Mouse (Mus musculus): Measurements from ENCODE around the gene Slamf6. TPM values are rescaled to one million over a fixed set of nuclear protein-coding genes. Genes with fewer than 3 reads are reported as not detected.
"Not testable (repeated sequence)": the region's sequence is repeated elsewhere in the genome, so short reads cannot be mapped to it uniquely, and the experiment has no call there.

Gene Slamf6
- total RNA-seq, 2 experiments from 2014 or later: not detected

DNA sequence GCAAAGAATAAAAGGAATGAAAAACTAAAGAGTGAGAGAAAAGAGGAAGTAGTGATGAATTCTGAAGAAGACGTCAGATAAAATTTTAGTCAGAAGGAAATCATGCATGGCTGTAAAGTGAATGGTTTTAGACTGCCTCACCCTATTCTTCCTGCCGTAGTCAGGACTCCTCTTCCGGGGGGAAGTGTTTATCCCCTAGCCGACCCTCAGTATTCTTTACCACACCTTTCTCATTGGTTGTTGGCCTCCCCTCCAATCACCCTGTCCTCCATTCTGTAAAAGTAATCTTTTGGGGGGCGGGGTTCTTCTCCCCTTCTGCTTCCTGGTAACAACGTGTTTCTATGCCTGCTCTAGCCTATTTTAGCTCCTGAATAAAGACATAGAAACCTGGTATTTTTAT is 37.8 kb downstream of the Slamf6 start:
- DNase-seq (ENCODE audit: low spot score in 2 of 2): no peak

DNA sequence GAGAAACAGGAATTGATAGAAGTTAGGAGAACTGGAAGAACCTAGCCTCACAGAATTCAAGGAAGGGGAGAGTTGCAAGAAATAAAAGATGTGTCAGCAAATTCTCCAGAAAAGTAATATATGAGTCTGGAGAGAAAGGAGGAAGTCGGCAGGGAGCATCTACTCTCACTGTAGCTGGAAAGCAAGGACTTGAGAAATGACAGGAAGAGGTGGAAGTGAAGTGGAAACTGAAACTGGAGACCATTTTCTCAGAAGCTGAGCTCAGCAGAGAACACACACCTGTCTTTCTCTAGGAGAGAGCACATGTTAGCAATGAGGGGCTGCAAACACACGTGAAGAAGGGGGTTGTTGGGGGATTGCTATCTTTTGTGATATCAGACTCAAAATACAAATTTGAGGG is 40.1 kb downstream of the Slamf6 start:
- no peak for DNase-seq (ENCODE audit: low spot score in 2 of 2)

DNA sequence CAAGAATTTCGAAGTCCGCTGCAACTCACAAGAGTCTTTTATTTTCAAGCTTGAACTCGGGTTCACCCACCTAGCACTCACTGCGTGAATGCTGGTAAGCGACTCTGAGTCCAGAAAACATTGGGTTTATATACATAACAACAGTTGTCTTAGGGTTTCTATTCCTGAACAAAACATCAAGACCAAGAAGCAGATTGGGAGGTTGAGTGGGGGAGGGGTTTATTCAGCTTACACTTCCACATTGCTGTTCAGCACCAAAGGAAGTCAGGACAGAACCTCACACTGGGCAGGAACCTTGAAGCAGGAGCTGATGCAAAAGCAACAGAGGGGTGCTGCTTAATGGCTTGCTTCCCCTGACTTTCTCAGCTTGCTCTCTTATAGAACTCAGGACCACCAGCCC is 43.4 kb downstream of the Slamf6 start:
- DNase-seq (ENCODE audit: low spot score in 2 of 2): no peak

DNA sequence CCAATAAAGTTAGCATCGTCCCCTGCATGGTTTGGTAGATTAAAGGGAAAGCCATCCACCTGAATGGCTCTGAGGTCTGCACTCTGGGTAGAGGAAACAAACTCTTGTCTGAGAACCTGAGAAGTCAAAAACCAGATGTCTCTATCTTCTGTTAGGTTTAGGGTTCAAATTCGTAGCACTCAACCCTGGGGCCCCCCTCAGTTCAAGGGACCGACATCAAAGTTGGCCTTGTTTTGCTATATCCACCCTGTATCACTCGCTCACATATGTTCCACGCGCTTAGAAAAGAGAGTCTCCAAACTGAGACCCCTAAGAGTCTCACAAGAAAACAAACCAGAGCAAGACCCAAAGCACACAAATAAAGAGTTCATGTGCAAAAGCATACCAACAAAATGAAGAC is 44.4 kb downstream of the Slamf6 start:
- DNase-seq (ENCODE audit: low spot score in 2 of 2): no peak

DNA sequence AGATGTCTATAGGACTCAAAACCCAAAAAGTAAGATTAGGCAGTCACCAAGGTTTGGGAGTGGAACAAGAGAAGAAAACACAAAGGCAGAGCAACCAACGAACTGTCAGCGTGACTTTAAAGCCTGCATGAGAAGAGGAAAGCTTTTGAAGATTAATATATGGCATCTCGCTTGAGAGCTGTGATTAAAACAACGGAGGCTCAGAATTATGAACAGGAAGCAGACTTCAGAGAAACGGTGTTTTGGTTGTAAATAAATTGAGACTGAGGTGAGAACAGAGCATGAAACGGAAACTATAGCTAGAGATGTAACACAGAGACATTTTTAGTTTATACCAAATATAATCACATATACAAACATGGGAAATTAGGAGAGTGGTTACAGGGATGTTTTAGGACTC is 46.3 kb downstream of the Slamf6 start:
- DNase-seq (ENCODE audit: low spot score in 2 of 2): no peak

DNA sequence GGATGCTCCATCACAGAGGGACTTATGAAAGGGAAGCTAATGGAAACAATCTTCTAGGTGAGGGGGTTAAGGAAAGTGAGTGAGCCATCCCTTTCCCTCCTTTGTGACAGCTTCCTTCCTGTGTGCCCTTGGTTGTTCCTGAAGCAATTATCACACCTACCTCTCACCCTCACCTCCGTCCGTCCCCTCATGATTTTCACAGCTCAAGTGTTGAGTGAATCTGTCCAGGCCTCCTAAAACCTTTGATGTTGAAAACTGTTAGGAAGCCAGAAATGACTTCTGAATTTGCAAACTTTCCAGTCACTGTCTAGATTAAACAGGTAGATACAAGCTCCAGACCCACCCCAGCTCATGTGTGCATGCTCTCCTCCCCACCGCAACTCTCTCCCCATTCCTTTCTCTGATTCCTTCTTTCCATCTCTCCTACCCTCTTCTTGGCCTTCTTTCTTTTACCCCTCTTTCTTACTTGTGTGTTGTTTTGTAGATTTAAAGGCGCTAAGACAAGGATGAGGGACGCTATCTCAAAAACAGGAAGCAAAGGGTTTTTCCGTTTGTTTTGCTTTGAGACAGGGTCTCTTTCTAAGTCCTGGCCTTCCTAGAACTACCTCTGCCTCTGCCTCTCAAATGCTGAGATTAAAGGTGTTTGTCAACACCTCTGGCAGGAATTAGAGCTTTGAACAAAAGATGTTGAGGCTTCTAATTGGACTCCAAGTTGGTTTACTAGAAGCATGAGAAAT is 48.9 kb downstream of the Slamf6 start:
- no peak for DNase-seq (ENCODE audit: low spot score in 2 of 2)

DNA sequence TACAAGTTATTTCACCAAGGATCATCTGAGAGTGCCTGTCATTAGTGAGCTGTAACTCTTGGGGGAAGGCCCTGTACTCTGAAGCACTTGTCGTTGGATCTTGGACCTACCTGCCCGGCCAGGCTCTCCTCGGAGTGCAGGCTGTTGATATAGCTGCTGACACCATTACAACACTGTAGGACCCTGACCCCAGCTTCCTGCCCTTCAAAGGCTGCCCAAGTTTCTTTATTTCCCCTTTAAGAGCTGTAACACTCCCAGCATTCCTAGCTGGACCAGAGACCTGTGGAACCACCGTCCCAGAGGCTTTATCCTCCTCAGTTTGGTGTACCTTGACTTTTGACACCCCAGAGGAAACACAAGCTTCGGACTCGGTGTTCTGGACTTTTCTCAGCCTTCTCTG is 51.9 kb downstream of the Slamf6 start:
- no peak for DNase-seq (ENCODE audit: low spot score in 2 of 2)

DNA sequence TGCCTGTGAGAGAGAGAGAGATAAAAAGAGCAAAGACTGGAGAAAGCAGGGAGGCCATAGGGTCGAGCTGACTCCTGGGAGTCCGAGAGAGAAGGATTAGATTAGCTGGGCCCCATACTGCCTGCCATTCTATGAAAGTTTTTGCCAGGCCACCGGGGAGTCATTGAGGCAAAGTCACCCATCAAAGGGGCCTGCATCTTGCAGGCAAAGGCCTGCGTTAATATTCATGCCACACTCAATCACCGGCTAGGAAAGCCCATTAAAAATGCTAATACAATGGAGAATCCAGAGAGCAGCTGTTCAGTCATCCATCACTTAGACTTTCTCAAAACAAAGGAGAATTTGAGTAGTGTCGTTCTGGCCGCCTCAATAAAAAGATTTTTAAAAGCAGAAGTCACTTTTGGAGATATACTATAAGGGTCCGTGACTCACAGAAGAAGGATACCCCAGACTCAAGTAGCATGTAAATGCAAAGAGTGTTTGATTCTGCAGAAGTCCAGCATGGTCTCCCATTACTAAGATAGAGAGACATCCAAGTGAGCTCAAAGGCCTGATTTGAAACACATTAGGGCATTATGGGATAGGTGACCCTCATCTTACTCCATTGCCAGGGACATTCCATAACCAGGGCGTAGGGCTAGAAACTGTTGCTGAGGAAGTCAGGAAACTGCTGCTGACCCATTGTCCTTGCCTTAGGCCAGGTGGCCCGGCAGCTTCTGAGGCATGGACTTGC is 53.7 kb downstream of the Slamf6 start:
- DNase-seq (ENCODE audit: low spot score in 2 of 2): no peak

DNA sequence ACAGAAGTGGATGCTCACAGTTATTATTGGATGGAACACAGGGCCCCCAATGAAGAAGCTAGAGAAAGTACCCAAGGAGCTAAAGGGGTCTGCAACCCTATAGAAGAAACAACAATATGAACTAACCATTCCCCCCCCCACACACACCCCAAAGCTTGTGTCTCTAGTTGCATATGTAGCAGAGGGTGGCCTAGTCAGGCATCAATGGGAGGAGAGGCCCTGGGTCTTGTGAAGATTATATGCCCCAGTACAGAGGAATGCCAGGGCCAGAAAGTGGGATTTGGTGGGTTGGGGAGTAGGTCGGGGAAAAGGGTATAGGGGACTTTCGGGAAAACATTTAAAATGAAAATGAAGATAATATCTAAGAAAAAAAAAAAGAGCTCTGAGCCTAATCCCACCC is 57.0 kb downstream of the Slamf6 start:
- not testable (repeated sequence) for DNase-seq (ENCODE audit: low spot score in 2 of 2)

DNA sequence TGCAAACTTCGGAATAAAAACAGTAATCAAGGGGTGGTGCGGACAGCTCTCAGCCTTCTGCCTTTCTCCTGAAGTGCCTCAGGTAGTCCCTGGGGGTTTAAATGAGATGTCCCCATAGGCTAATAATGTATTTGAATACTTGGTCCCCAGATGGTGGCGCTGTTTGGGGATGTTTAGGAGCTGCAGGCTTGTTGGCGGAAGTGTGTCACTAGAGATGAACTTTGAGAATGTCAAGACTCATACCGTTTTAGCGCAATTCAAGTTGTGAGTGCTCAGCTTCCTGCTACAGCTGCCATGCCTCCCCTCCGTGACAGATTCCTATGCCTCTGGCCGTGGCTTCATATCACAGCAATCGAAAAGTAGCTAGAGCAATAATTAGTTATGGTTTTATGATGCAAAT is 58.1 kb downstream of the Slamf6 start:
- DNase-seq (ENCODE audit: low spot score in 2 of 2): no peak

DNA sequence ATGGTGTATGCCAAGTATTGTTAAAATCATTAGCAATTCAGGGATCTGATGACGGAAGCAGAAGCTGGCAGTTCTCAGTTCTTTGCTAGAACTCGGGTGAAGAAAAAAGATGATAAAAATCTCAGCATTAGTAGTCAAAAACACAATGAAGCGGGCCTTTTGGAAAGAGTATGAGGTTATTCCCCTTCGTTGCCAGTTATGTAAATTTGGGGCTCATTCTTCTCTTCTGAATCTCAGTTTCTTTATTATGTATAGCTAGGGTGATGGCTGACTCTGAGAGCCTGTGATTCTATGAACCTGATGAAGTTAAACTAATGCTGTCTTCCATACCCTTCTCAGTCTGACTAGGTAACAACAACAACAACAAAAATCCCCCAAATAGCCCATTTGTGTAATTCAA is 58.5 kb downstream of the Slamf6 start:
- no peak for DNase-seq (ENCODE audit: low spot score in 2 of 2)

DNA sequence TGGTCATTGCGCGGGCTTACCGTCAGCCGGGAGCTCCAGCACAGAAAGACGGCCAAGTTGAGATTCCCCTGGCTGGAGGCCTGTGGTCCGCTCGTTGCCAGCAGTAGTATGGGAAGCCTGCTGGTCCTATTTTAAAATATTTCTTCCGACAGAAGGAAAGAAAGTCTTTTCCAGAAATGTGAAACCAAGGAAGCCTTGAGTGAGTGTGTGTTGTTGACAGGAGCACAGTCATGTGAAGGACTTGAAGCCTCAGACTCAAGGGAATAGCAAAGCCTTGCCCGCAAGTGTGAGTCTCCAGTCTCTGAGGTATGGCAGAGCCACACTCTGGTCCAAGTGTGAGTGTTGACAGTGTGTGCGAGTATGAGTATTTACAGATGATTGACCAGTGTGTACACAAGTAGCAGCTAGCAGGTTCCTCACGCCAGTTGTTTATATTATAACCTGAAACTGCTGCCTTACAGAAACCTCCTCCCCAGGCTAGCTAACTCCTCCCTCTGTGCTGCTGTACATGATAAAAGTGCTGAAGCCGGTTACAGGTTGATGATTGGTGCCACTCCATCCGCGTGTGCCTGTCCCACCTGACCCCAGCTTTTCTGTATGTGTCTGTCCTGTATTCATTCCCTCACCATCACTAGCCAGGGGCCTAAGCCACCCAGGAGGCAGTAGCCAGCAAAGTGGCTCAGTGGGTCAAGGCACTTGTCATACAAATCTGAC is 59.7 kb downstream of the Slamf6 start:
- DNase-seq (ENCODE audit: low spot score in 2 of 2): no peak

DNA sequence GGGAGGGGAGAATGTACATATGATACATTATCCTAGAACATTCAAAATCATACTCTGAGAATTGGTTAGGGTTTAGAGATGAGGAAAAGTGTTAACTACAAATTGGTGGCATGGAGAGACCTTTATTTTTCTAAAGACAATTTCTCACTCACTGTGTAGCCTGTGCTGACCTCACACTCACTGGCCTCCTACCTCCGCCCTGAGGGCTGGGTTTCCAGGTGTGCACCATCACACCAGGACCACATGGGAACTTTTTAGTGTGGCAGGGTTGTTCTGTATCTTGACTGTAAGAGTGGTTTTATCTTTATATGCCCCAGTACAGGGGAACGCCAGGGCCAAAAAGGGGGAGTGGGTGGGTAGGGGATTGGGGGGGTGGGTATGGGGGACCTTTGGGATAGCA is 60.6 kb downstream of the Slamf6 start:
- no peak for DNase-seq (ENCODE audit: low spot score in 2 of 2)

DNA sequence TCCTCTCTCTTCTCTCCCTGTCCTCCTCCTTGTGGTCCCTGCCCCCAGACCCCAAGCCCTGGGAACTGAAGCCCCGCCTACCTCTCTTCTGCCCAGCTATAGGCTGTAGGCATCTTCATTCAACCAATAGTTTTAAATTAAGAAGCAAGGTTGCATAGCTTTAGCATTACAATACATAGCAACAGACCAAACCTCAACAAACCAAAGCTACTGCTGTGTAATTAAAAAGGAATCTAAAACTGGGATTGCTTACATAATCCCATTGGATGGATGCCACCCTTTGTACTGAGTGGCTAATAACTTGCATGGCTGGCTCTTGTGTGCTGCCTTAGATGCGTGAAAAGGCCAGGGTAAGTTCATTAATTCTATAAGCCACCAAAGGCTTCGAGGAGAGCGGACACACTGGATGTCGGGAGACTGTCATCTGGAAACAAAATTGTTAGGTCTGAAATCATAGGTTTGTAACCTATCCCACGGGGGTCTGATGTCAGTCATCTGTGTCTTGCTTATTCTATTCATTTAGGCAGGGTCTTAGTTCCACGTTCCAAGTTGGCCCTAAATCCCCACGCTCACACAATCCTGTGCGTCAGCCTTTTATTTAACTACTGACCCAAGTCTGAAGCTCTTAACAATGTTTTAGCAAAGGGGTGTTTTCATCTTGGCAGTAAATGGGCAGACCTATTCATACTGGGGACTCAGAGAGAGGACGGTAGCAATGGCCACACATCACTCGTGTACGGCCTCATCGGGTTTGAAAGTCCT is 62.8 kb downstream of the Slamf6 start:
- DNase-seq (ENCODE audit: low spot score in 2 of 2): peak in 1 of 2 experiments; percentile 70

DNA sequence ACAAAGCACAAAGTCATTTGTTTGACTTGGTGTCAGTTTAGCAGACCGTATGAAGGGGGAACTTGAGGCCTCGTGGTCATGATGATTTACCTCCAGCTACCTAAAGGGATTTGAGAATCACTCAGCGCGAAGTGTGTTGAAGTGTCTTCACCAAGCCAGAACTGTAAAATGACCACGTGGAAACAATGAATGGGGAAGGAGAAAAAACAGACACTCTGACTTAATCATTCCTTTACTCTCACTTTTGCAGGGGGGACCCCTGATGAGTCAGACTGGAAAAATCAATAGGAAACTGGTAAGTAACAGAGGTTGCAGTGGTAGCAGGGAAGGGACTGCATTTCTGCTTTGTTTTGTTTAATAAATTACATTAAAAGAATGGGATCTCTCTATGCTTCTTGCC is 64.9 kb downstream of the Slamf6 start:
- DNase-seq (ENCODE audit: low spot score in 2 of 2): no peak

DNA sequence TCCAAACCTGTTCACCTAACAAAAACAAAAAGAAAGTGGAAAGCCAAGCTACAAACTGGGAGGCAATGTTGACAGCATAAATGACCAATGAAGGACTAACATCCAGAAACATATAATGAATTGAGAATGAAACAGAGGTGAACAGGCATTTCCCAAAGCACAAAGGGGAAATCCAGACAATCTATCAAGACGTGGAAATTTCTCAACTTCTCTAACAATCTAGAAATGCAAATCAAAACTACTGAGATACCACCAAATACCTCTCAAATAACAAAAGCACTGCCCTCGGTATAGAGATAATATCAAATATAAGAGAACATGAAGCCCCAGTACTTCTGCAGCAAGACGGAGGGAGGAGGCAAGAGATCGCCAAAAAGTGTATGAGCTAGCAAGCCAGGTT is 65.4 kb downstream of the Slamf6 start:
- DNase-seq (ENCODE audit: low spot score in 2 of 2): no peak

DNA sequence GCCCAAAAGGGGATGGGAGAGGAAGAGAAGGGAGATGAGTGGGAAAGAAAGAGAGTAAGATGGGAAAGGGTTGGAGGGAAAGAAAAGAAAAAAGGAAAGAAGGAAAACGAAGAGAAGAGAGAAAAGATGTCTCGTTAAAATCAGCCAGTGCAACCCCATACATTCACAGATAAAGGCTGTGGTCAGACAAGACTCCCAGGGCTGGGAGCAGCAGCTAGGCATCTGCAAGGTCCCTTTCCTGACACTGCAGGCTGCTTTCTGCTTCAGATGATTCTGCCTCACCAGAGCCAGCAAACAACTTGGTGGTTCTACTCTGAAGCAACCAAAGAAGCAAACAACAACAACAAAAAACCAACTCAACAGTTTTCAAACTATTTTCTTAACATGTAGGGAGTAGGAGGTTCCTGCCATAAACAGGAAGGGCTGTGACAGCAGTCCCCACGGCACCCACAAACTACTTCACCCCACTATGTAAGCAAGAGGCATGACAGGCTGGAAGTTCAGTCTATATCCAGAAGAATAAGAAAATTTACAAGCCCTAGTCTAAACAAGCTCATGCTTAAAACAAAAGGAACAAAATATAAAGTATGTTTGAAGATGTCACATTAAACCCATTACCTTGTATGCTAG is 66.2 kb downstream of the Slamf6 start:
- DNase-seq (ENCODE audit: low spot score in 2 of 2): no peak

DNA sequence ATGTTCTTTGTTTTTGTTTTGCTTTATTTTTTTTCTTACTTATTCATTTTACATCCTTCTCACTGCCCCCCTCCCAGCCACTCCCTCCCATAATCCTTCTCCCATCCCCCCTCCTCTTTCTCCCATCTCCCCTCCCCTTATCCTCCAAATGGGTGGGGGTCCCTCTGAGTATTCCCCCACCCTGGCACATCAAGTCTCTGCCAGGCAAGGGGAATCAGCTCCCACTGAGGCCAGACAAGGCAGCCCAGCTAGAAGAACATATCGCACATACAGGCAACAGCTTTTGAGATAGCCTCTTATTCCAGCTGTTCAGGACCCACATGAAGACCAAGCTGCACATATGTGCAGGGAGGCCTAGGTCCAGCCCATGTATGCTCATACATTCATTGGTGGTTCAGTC is 66.8 kb downstream of the Slamf6 start:
- no peak for DNase-seq (ENCODE audit: low spot score in 2 of 2)

DNA sequence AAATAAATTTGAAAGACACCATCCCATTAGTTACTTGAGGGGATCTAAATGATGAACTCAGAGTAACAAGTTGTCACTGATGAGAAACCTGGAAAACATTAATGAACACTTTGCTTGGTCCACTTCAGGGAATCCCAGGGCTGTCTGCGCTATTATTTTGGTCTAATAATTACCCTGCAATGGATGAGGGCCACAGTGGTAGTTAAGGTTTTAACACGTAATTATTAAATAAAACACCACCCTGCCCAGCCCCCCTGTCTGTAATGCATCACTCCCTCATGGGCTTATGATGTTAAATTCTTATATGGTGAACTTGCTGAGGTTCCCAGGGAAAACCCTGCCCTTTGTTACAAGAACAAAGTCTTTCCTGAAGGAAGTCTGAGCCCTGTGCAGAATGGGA is 74.6 kb downstream of the Slamf6 start:
- no peak for DNase-seq (ENCODE audit: low spot score in 2 of 2)

DNA sequence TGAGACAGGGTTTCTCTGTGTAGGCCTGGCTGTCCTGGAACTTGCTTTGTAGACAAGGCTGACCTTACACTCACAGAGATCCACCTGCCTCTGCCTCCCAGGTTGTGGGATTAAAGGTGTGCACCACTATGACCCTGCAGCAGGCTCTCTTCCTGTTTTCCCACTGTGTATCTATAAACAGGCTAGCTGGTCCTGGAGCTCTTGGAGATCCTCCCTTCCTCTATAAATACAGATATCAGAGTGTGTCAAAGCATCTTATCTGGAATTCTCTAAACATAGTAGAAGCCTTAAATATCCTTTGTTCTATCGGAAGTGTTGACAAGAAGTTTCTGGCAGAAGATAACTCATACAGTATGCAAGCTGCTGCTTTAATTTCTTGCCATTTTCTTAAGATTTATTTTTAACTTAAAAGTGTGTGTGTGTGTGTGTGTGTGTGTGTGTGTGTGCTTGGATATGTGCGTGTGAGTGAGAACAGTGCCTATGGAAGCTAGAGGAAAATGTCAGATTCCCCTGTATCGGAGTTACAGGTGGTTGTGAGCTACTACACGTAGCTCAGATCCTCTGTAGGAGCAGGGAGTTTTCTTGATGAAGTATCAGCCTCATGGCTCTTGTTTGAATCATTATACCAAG is 75.7 kb downstream of the Slamf6 start:
- DNase-seq (ENCODE audit: low spot score in 2 of 2): no peak

DNA sequence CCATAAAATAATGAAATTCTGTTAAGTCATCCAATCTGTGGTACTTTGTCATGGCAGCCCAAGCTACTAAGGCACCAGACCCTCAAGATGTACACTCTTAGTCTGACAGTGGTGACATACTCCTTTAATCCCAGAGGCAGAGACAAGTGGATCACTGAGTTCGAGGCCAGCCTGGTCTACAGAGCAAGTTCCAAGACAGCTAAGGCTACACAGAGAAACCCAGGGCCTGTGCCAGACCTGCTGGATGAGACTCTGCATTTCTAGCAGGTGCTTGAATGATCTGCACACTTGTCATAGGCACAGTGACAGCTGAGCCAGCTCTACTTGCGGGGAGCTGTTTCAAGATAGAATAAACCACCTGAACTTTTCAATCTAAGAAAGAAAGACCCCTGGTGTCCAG is 77.2 kb downstream of the Slamf6 start:
- DNase-seq (ENCODE audit: low spot score in 2 of 2): no peak
